Mouse (Mus musculus): ENCODE results near the gene Kremen2. TPM values are rescaled to one million over a fixed set of nuclear protein-coding genes. Genes with fewer than 3 reads are reported as not detected.

Gene Kremen2
- polyA plus RNA-seq, 1 experiment from 2014 or later = 6.8 TPM

- Histone ChIP-seq H3K4me2 (ENCODE audit: low read depth) (no peak overlapping the region), H3K9me3 (ENCODE audit: control insufficient read depth, low read length) (no peaks in the 10 kb centered on the region), H3K4me1 (ENCODE audit: control insufficient read depth, insufficient read depth, low read length) (no peaks in the 10 kb centered on the region), H3K27ac (ENCODE audit: low read depth, low read length) (no peak overlapping the region), H3K9ac (ENCODE audit: low read length) (no peak overlapping the region), H3K27me3 (ENCODE audit: control insufficient read depth, insufficient read depth, low read length) (peaks cover 13% of the 10 kb centered on the region), H3K4me3 (ENCODE audit: low read depth, low read length) (no peak overlapping the region), H3K36me3 (ENCODE audit: control insufficient read depth, insufficient read depth, low read length) (no peaks in the 10 kb centered on the region)
- DNase-seq (ENCODE audit: low spot score) (no peak), ATAC-seq (ENCODE audit: insufficient read depth, low FRiP score, low TSS enrichment) (no peak)
- WGBS = 76% methylated on average over 1 of the region's 1 CpGs
Observed at GRCm38 (mm10) chr17:23694491-23694890, 51.1 kb downstream of the Kremen2 start.

Other genes with a start within 250 kb of the Kremen2 start
- gene Zfp213, start 181.6 kb downstream of the Kremen2 start, polyA plus RNA-seq (2014; fragmentation: Nextera tagmentation; extraction: Ambion mirVana) = 23.4 and 24.3 TPM in 2 replicates
- gene Zfp13, start 146.3 kb downstream of the Kremen2 start, polyA plus RNA-seq (2014; fragmentation: Nextera tagmentation; extraction: Ambion mirVana) = 19.7 and 20.3 TPM in 2 replicates
- gene Zscan10, start 145.0 kb downstream of the Kremen2 start, polyA plus RNA-seq (2014; fragmentation: Nextera tagmentation; extraction: Ambion mirVana) = 0.91 TPM in 1 of 2 replicates, not detected in the other
- gene Mmp25, start 100.6 kb downstream of the Kremen2 start, polyA plus RNA-seq (2014; fragmentation: Nextera tagmentation; extraction: Ambion mirVana) = 0.85 and 0.94 TPM in 2 replicates
- 0.54 TPM in 1 of 2 replicates, not detected in the other for gene Bicdl2, start 85.3 kb downstream of the Kremen2 start, polyA plus RNA-seq (2014; fragmentation: Nextera tagmentation; extraction: Ambion mirVana)
- gene Hcfc1r1, start 72.2 kb downstream of the Kremen2 start, polyA plus RNA-seq (2014; fragmentation: Nextera tagmentation; extraction: Ambion mirVana) = 52.5 and 60.1 TPM in 2 replicates
- 57.8 and 62.4 TPM in 2 replicates for gene Thoc6, start 72.0 kb downstream of the Kremen2 start, polyA plus RNA-seq (2014; fragmentation: Nextera tagmentation; extraction: Ambion mirVana)
- gene Tnfrsf12a, start 68.4 kb downstream of the Kremen2 start, polyA plus RNA-seq (2014; fragmentation: Nextera tagmentation; extraction: Ambion mirVana) = 2.3 and 3.6 TPM in 2 replicates
- 8.7 and 11.1 TPM in 2 replicates for gene Cldn6, start 66.6 kb downstream of the Kremen2 start, polyA plus RNA-seq (2014; fragmentation: Nextera tagmentation; extraction: Ambion mirVana)
- 1.3 and 1.9 TPM in 2 replicates for gene Cldn9, start 61.8 kb downstream of the Kremen2 start, polyA plus RNA-seq (2014; fragmentation: Nextera tagmentation; extraction: Ambion mirVana)
- 0.25 and 0.58 TPM in 2 replicates for gene 1520401A03Rik, start 23.1 kb downstream of the Kremen2 start, polyA plus RNA-seq (2014; fragmentation: Nextera tagmentation; extraction: Ambion mirVana)
- gene Pkmyt1, start 19.5 kb downstream of the Kremen2 start, polyA plus RNA-seq (2014; fragmentation: Nextera tagmentation; extraction: Ambion mirVana) = 37.2 and 44.5 TPM in 2 replicates
- 31.4 and 37.1 TPM in 2 replicates for gene Paqr4, start 5.0 kb downstream of the Kremen2 start, polyA plus RNA-seq (2014; fragmentation: Nextera tagmentation; extraction: Ambion mirVana)
- 173 and 197 TPM in 2 replicates for gene Flywch1, start 25.8 kb upstream of the Kremen2 start, polyA plus RNA-seq (2014; fragmentation: Nextera tagmentation; extraction: Ambion mirVana)
- 29.1 and 32.6 TPM in 2 replicates for gene Flywch2, start 40.2 kb upstream of the Kremen2 start, polyA plus RNA-seq (2014; fragmentation: Nextera tagmentation; extraction: Ambion mirVana)
- 399 and 408 TPM in 2 replicates for gene Srrm2, start 44.7 kb upstream of the Kremen2 start, polyA plus RNA-seq (2014; fragmentation: Nextera tagmentation; extraction: Ambion mirVana)
- gene Elob, start 83.3 kb upstream of the Kremen2 start, polyA plus RNA-seq (2014; fragmentation: Nextera tagmentation; extraction: Ambion mirVana) = 1,025 and 1,061 TPM in 2 replicates
- gene Prss33, start 90.2 kb upstream of the Kremen2 start, polyA plus RNA-seq (2014; fragmentation: Nextera tagmentation; extraction: Ambion mirVana) = 0.18 TPM in 1 of 2 replicates, not detected in the other
- gene Prss32, start 98.0 kb upstream of the Kremen2 start, polyA plus RNA-seq (2014; fragmentation: Nextera tagmentation; extraction: Ambion mirVana) = not detected in 2 replicates
- 1.3 and 1.8 TPM in 2 replicates for gene Prss41, start 98.3 kb upstream of the Kremen2 start, polyA plus RNA-seq (2014; fragmentation: Nextera tagmentation; extraction: Ambion mirVana)
- not detected in 2 replicates for gene Prss21, start 122.2 kb upstream of the Kremen2 start, polyA plus RNA-seq (2014; fragmentation: Nextera tagmentation; extraction: Ambion mirVana)
- not detected in 2 replicates for gene Dcpp1, start 135.0 kb upstream of the Kremen2 start, polyA plus RNA-seq (2014; fragmentation: Nextera tagmentation; extraction: Ambion mirVana)
- not detected in 2 replicates for gene Dcpp2, start 135.0 kb upstream of the Kremen2 start, polyA plus RNA-seq (2014; fragmentation: Nextera tagmentation; extraction: Ambion mirVana)
- gene Dcpp3, start 171.6 kb upstream of the Kremen2 start, polyA plus RNA-seq (2014; fragmentation: Nextera tagmentation; extraction: Ambion mirVana) = not detected in 2 replicates
- not detected in 2 replicates for gene Sbp, start 195.8 kb upstream of the Kremen2 start, polyA plus RNA-seq (2014; fragmentation: Nextera tagmentation; extraction: Ambion mirVana)
- gene Sbpl, start 209.4 kb upstream of the Kremen2 start, polyA plus RNA-seq (2014; fragmentation: Nextera tagmentation; extraction: Ambion mirVana) = not detected in 2 replicates
- not detected in 2 replicates for gene Prss30, start 234.7 kb upstream of the Kremen2 start, polyA plus RNA-seq (2014; fragmentation: Nextera tagmentation; extraction: Ambion mirVana)